Mouse (Mus musculus) liver, embryonic 15.5 days (tissue): ENCODE results near the gene Nphp4. TPM values are rescaled to one million over a fixed set of nuclear protein-coding genes. Genes with fewer than 3 reads are reported as not detected.

Experiments
- ATAC-seq: fragments of 200-750 bp; cut with Nextera tagmentation; 2 replicates; pipeline ENCODE4 v1.8.0; 2017; ENCODE audit warnings: moderate number of reproducible peaks, mild to moderate bottlenecking, moderate library complexity; ENCODE audit not compliant: insufficient read depth
- H3K27ac ChIP-seq: fragments of 300-500 bp; sonication (generic); replicated peaks from 2 replicates; pipeline ENCODE4 v1.5.1; 2015; ENCODE audit warnings: mild to moderate bottlenecking, inconsistent platforms
- H3K27me3 ChIP-seq: fragments of 300-500 bp; sonication (generic); 2 replicates; pipeline ENCODE4 v1.6.1; 2015; ENCODE audit warnings: mild to moderate bottlenecking, inconsistent platforms
- H3K36me3 ChIP-seq: fragments of 300-500 bp; sonication (generic); replicated peaks from 2 replicates; pipeline ENCODE4 v1.6.1; 2015; ENCODE audit warnings: moderate library complexity, mild to moderate bottlenecking, inconsistent platforms
- H3K4me1 ChIP-seq: fragments of 300-500 bp; sonication (generic); replicated peaks from 2 replicates; pipeline ENCODE4 v1.6.1; 2015; ENCODE audit warnings: inconsistent platforms
- H3K4me2 ChIP-seq: fragments of 300-500 bp; sonication (generic); 2 replicates; pipeline ENCODE4 v1.6.1; 2015; ENCODE audit warnings: moderate library complexity, mild to moderate bottlenecking, inconsistent platforms
- H3K4me3 ChIP-seq: fragments of 300-500 bp; sonication (generic); replicated peaks from 2 replicates; pipeline ENCODE4 v1.5.1; 2015; ENCODE audit warnings: mild to moderate bottlenecking, inconsistent platforms
- H3K9ac ChIP-seq: fragments of 300-500 bp; sonication (generic); 2 replicates; pipeline ENCODE4 v1.6.1; 2015; ENCODE audit warnings: moderate library complexity, mild to moderate bottlenecking, inconsistent platforms
- H3K9me3 ChIP-seq: fragments of 300-500 bp; sonication (generic); replicated peaks from 2 replicates; pipeline ENCODE4 v1.6.1; 2016; ENCODE audit warnings: inconsistent platforms
- WGBS: fragments of 180-500 bp; shearing (Covaris S2); methylation state at CpG from one replicate; pipeline ENCODE4 v1.1.7; 2015; ENCODE audit warnings: mixed read lengths; ENCODE audit not compliant: insufficient replicate concordance; 5-methylcytosine and 5-hydroxymethylcytosine counted together
- polyA plus RNA-seq: library from polyadenylated mRNA; unstranded; fragments of >200 nt; fragmentation: Nextera tagmentation; extraction: Ambion mirVana; gene quantifications from 2 replicates; pipeline ENCODE4 v1.2.1, GENCODE M21; 2015

Gene Nphp4
- 0.12 TPM in 2 replicates for polyA plus RNA-seq

GRCm38 (mm10) chr4:152476427-152477023 is at the start of gene Nphp4:
Gene Nphp4 (plus strand): TSS chr4:152476706.
- 3% methylated on average over 18 of the region's 18 CpGs for WGBS

GRCm38 (mm10) chr4:152428259-152428658 is 48.2 kb upstream of the Nphp4 start:
- no peak overlapping the region for H3K9ac ChIP-seq
- no peak overlapping the region for H3K27ac ChIP-seq
- H3K36me3 ChIP-seq: no peaks in the 10 kb centered on the region
- no peak for ATAC-seq
- no peaks in the 10 kb centered on the region for H3K4me1 ChIP-seq
- no peaks in the 10 kb centered on the region for H3K27me3 ChIP-seq
- H3K9me3 ChIP-seq: no peaks in the 10 kb centered on the region
- 63% methylated on average over 8 of the region's 8 CpGs for WGBS
- H3K4me3 ChIP-seq: no peak overlapping the region
- H3K4me2 ChIP-seq: no peak overlapping the region

More at GRCm38 (mm10) chr4:152476427-152477023, at the start of gene Nphp4:
- ATAC-seq: no peak
- H3K27ac ChIP-seq: no peak within 1 kb of the TSS
- H3K36me3 ChIP-seq: no peaks in the 10 kb centered on the region
- peak within 1 kb of the TSS; percentile 61 for H3K4me3 ChIP-seq
- peaks cover 16% of the 10 kb centered on the region; the same call in 1 of the 2 replicates for H3K4me1 ChIP-seq
- H3K27me3 ChIP-seq: peaks cover 48% of the 10 kb centered on the region
- H3K4me2 ChIP-seq: peak within 1 kb of the TSS; percentile 65
- no peak within 1 kb of the TSS for H3K9ac ChIP-seq
- 0 out of 2 replicates have a peak, but pooled peaks cover 4% of the 10 kb centered on the region for H3K9me3 ChIP-seq

- Histone ChIP-seq H3K9me3 (no peaks in the 10 kb centered on the region), H3K27ac (no peak overlapping the region), H3K4me3 (no peak overlapping the region), H3K4me2 (no peak overlapping the region), H3K4me1 (peaks cover 5% of the 10 kb centered on the region), H3K27me3 (no peaks in the 10 kb centered on the region), H3K9ac (no peak overlapping the region), H3K36me3 (no peaks in the 10 kb centered on the region)
- ATAC-seq: no peak
- WGBS: 51% methylated on average over 5 of the region's 5 CpGs
Measured at GRCm38 (mm10) chr4:152432308-152432707, 44.2 kb upstream of the Nphp4 start.

GRCm38 (mm10) chr4:152434836-152435235 is 41.7 kb upstream of the Nphp4 start:
- no peak overlapping the region for H3K4me2 ChIP-seq
- peaks cover 5% of the 10 kb centered on the region for H3K4me1 ChIP-seq

GRCm38 (mm10) chr4:152435255-152435654 is 41.3 kb upstream of the Nphp4 start:
- Histone ChIP-seq H3K4me3 (no peak overlapping the region), H3K36me3 (no peaks in the 10 kb centered on the region), H3K4me2 (no peak overlapping the region), H3K27me3 (no peaks in the 10 kb centered on the region), H3K27ac (no peak overlapping the region), H3K9ac (no peak overlapping the region), H3K4me1 (peaks cover 5% of the 10 kb centered on the region), H3K9me3 (no peaks in the 10 kb centered on the region)
- ATAC-seq: no peak
- WGBS: 23% methylated on average over 10 of the region's 10 CpGs

More at GRCm38 (mm10) chr4:152434836-152435235, 41.7 kb upstream of the Nphp4 start:
- no peak overlapping the region for H3K9ac ChIP-seq
- H3K36me3 ChIP-seq: no peaks in the 10 kb centered on the region
- H3K27me3 ChIP-seq: no peaks in the 10 kb centered on the region
- H3K9me3 ChIP-seq: no peaks in the 10 kb centered on the region
- 18% methylated on average over 9 of the region's 9 CpGs for WGBS
- H3K4me3 ChIP-seq: no peak overlapping the region
- H3K27ac ChIP-seq: no peak overlapping the region
- ATAC-seq: no peak

- H3K4me3 ChIP-seq: no peak overlapping the region
- H3K36me3 ChIP-seq: no peaks in the 10 kb centered on the region
- H3K9me3 ChIP-seq: no peaks in the 10 kb centered on the region
- H3K9ac ChIP-seq: no peak overlapping the region
- H3K27me3 ChIP-seq: no peaks in the 10 kb centered on the region
- no peak overlapping the region for H3K27ac ChIP-seq
- H3K4me1 ChIP-seq: 0 out of 2 replicates have a peak, but pooled peaks cover 7% of the 10 kb centered on the region
- H3K4me2 ChIP-seq: no peak overlapping the region
- ATAC-seq: no peak
- WGBS: 59% methylated on average over 9 of the region's 9 CpGs
Measured at GRCm38 (mm10) chr4:152440882-152441281, 35.6 kb upstream of the Nphp4 start.

GRCm38 (mm10) chr4:152441536-152441935 is 35.0 kb upstream of the Nphp4 start:
- no peaks in the 10 kb centered on the region for H3K9me3 ChIP-seq
- H3K9ac ChIP-seq: no peak overlapping the region
- WGBS: 55% methylated on average over 9 of the region's 9 CpGs
- no peak overlapping the region for H3K4me3 ChIP-seq
- no peak for ATAC-seq
- no peaks in the 10 kb centered on the region for H3K36me3 ChIP-seq
- peaks cover 13% of the 10 kb centered on the region; the same call in 1 of the 2 replicates for H3K4me1 ChIP-seq
- no peak overlapping the region for H3K4me2 ChIP-seq
- H3K27me3 ChIP-seq: no peaks in the 10 kb centered on the region
- no peak overlapping the region for H3K27ac ChIP-seq

GRCm38 (mm10) chr4:152446178-152446577 is 30.3 kb upstream of the Nphp4 start:
- peak overlapping the region; percentile 38; the same call in 1 of the 2 replicates for H3K4me2 ChIP-seq

GRCm38 (mm10) chr4:152447731-152448665 is 28.5 kb upstream of the Nphp4 start:
- peak overlapping the region; percentile 48 for H3K4me3 ChIP-seq
- H3K9me3 ChIP-seq: no peaks in the 10 kb centered on the region
- ATAC-seq: peak; percentile 52
- no peak overlapping the region for H3K9ac ChIP-seq
- WGBS: 33% methylated on average over 22 of the region's 22 CpGs
- H3K36me3 ChIP-seq: no peaks in the 10 kb centered on the region
- H3K4me1 ChIP-seq: peaks cover 23% of the 10 kb centered on the region; the same call in 1 of the 2 replicates
- peak overlapping the region; percentile 11; the same call in 1 of the 2 replicates for H3K27ac ChIP-seq
- H3K27me3 ChIP-seq: no peaks in the 10 kb centered on the region
- H3K4me2 ChIP-seq: peak overlapping the region; percentile 55

More at GRCm38 (mm10) chr4:152446178-152446577, 30.3 kb upstream of the Nphp4 start:
- Histone ChIP-seq H3K4me3 (no peak overlapping the region), H3K27me3 (no peaks in the 10 kb centered on the region), H3K36me3 (no peaks in the 10 kb centered on the region), H3K4me1 (peaks cover 23% of the 10 kb centered on the region; the same call in 1 of the 2 replicates), H3K9ac (no peak overlapping the region), H3K9me3 (no peaks in the 10 kb centered on the region), H3K27ac (no peak overlapping the region)
- ATAC-seq: no peak
- 27% methylated on average over 10 of the region's 10 CpGs for WGBS

GRCm38 (mm10) chr4:152448666-152449018 is 27.9 kb upstream of the Nphp4 start:
- Histone ChIP-seq H3K27ac (peak overlapping the region; percentile 11; the same call in 1 of the 2 replicates), H3K4me1 (peaks cover 23% of the 10 kb centered on the region; the same call in 1 of the 2 replicates), H3K9ac (no peak overlapping the region), H3K36me3 (no peaks in the 10 kb centered on the region), H3K9me3 (no peaks in the 10 kb centered on the region), H3K4me3 (peak overlapping the region; percentile 48), H3K27me3 (no peaks in the 10 kb centered on the region), H3K4me2 (peak overlapping the region; percentile 55)
- 8% methylated on average over 8 of the region's 8 CpGs for WGBS
- peak; percentile 75 for ATAC-seq

GRCm38 (mm10) chr4:152451371-152451770 is 25.1 kb upstream of the Nphp4 start:
- ATAC-seq: no peak
- no peak overlapping the region for H3K4me2 ChIP-seq
- no peaks in the 10 kb centered on the region for H3K27me3 ChIP-seq
- peaks cover 12% of the 10 kb centered on the region; the same call in 1 of the 2 replicates for H3K4me1 ChIP-seq
- H3K4me3 ChIP-seq: no peak overlapping the region
- no peaks in the 10 kb centered on the region for H3K36me3 ChIP-seq
- no peaks in the 10 kb centered on the region for H3K9me3 ChIP-seq
- no peak overlapping the region for H3K9ac ChIP-seq
- WGBS: 51% methylated on average over 6 of the region's 6 CpGs
- H3K27ac ChIP-seq: no peak overlapping the region
